In the genomic region with DNA sequence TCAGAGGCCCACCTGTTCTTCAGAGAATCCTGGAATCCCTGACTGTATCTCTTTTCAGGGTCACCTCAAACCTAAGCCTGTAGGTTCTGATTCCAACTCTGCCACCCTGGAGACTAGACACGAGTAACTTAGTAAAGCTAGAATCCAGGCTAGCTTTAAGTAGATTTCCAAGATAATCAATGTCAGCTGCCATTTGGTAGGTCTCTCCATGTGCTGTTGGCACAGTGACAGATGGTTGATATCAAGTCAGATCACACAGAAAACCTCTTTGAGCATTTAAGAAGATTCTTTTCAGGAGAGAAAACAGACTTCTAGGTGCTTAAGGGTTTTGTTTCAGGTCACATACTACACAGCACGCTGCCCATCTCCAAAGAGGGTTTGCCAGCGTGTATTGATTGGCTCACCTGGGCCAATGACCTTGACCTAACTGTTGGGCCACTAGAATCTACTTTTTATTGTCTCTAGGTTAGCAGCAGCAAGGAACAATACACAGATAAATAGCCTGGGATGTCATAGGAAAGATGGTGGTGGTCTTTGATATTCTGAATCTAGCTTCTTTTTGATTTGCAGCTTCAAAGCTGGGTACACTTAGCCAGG, we compare ENCODE assay signal across 9 mouse cellular contexts. TPM values are rescaled to one million over a fixed set of nuclear protein-coding genes. Genes with fewer than 3 reads are reported as not detected.
DNase-seq lines count a peak whose midpoint lies in the region; ATAC-seq and TF ChIP-seq lines count a peak whose summit lies in the region.
"Had no signal": no experiment of that assay in that cellular context is flagged by ENCODE, and none has a peak within 500 bp of the region (broad histone marks: within the 10 kb centered on the region; RNA-seq: fewer than 3 reads in every experiment).

A gene (minus strand): TSS at position 94 of the 597 bp plus-strand sequence.

- no peak for ATAC-seq in kidney, embryonic 16.5 days (ENCODE audit: low FRiP score, low TSS enrichment)
- no peak for ATAC-seq in hindbrain, embryonic 14.5 days (ENCODE audit: low FRiP score)
- no peak for ATAC-seq in midbrain, postnatal 0 days (ENCODE audit: low FRiP score)
- ATAC-seq in CD4-positive, CD25-positive, alpha-beta regulatory T cell, adult 4 months = no peak

- intact Hi-C loops in gastrocnemius, postnatal 14 days (cut with DNase I; ENCODE audit: low total_unique reads) = no loop called here

- no peak for DNase-seq in kidney, postnatal 4 days
- no peak for DNase-seq in adrenal gland, postnatal 36 days
- no peak for DNase-seq in hindbrain, embryonic 14.5 days (ENCODE audit: low spot score)
- no peak for DNase-seq in midbrain, postnatal 0 days (ENCODE audit: low spot score)
- DNase-seq in embryo, embryonic 9.5 days (ENCODE audit: extremely low spot score) = no peak
- DNase-seq in gastrocnemius, postnatal 14 days = no peak
- DNase-seq: right cerebral cortex, postnatal 4 days had no signal

- H3K4me1 ChIP-seq in kidney, embryonic 16.5 days (ENCODE audit: insufficient read depth, low read length) = peaks cover 20% of the 10 kb centered on the region; the same call in 1 of the 2 replicates
- H3K4me1 ChIP-seq in hindbrain, embryonic 14.5 days (replicated peaks; ENCODE audit: control insufficient read depth, insufficient read depth, low read length) = 0 out of 2 replicates have a peak, but pooled peaks cover 7% of the 10 kb centered on the region
- peaks cover 6% of the 10 kb centered on the region; the same call in 1 of the 2 replicates for H3K4me1 ChIP-seq in midbrain, postnatal 0 days (ENCODE audit: insufficient read depth, low read length)

- no peak for TF ChIP-seq CTCF in midbrain, postnatal 0 days (IDR thresholded peaks at IDR 0.05)

- H3K27me3 ChIP-seq in kidney, embryonic 16.5 days (ENCODE audit: insufficient read depth, low read length) = no peaks in the 10 kb centered on the region
- H3K27me3 ChIP-seq in hindbrain, embryonic 14.5 days (ENCODE audit: control insufficient read depth, insufficient read depth, low read length) = no peaks in the 10 kb centered on the region
- no peaks in the 10 kb centered on the region for H3K27me3 ChIP-seq in midbrain, postnatal 0 days (ENCODE audit: insufficient read depth, low read length)

- peak within 1 kb of the TSS; percentile 84 for H3K27ac ChIP-seq in kidney, embryonic 16.5 days (ENCODE audit: low read length)
- H3K27ac ChIP-seq in hindbrain, embryonic 14.5 days = 0 out of 2 replicates have a peak within 1 kb of the TSS, but pooled peaks have one; percentile 68
- peak within 1 kb of the TSS; percentile 62 for H3K27ac ChIP-seq in midbrain, postnatal 0 days (ENCODE audit: low read depth, low read length)

- H3K36me3 ChIP-seq in kidney, embryonic 16.5 days (ENCODE audit: insufficient read depth, low read length) = peaks cover 23% of the 10 kb centered on the region
- H3K36me3 ChIP-seq in hindbrain, embryonic 14.5 days (replicated peaks; ENCODE audit: control insufficient read depth, insufficient read depth) = peaks cover 16% of the 10 kb centered on the region
- peaks cover 12% of the 10 kb centered on the region for H3K36me3 ChIP-seq in midbrain, postnatal 0 days (ENCODE audit: insufficient read depth, low read length)

- WGBS in kidney, embryonic 16.5 days = 83% methylated on average over 3 of the region's 3 CpGs
- 81% methylated on average over 3 of the region's 3 CpGs for WGBS in hindbrain, embryonic 14.5 days
- 85% methylated on average over 3 of the region's 3 CpGs for WGBS in midbrain, postnatal 0 days

- H3K4me3 ChIP-seq in kidney, embryonic 16.5 days (ENCODE audit: low read length) = peak within 1 kb of the TSS; percentile 84
- peak within 1 kb of the TSS; percentile 78 for H3K4me3 ChIP-seq in hindbrain, embryonic 14.5 days (replicated peaks; ENCODE audit: low read length)
- H3K4me3 ChIP-seq in midbrain, postnatal 0 days (ENCODE audit: low read depth, low read length) = peak within 1 kb of the TSS; percentile 68

- peak within 1 kb of the TSS; percentile 84 for H3K9ac ChIP-seq in kidney, embryonic 16.5 days (replicated peaks; ENCODE audit: low read length)
- peak within 1 kb of the TSS; percentile 83 for H3K9ac ChIP-seq in hindbrain, embryonic 14.5 days
- H3K9ac ChIP-seq in midbrain, postnatal 0 days (replicated peaks; ENCODE audit: low read length, poor library complexity, severe bottlenecking) = peak within 1 kb of the TSS; percentile 60

- no peaks in the 10 kb centered on the region for H3K9me3 ChIP-seq in kidney, embryonic 16.5 days (ENCODE audit: low read length)
- H3K9me3 ChIP-seq in hindbrain, embryonic 14.5 days (ENCODE audit: control insufficient read depth, low read length) = no peaks in the 10 kb centered on the region
- H3K9me3 ChIP-seq in midbrain, postnatal 0 days (ENCODE audit: low read length) = no peaks in the 10 kb centered on the region

- H3K4me2 ChIP-seq in kidney, embryonic 16.5 days (replicated peaks; ENCODE audit: low read depth, low read length) = peak within 1 kb of the TSS; percentile 68
- peak within 1 kb of the TSS; percentile 55 for H3K4me2 ChIP-seq in hindbrain, embryonic 14.5 days (replicated peaks)
- H3K4me2 ChIP-seq in midbrain, postnatal 0 days (ENCODE audit: low read depth, low read length, poor library complexity, severe bottlenecking) = peak within 1 kb of the TSS; percentile 55

RNA-seq across cellular contexts. Expression of the gene that starts here (rescaled TPM):
- 17.3 and 20.6 TPM in 2 replicates for polyA plus RNA-seq in kidney, embryonic 16.5 days (2015; fragmentation: Nextera tagmentation; extraction: Ambion mirVana)
- 10 to 100 TPM; 12.3 to 15.6 TPM for total RNA-seq in adrenal gland, postnatal 36 days (2021)
- polyA plus RNA-seq in hindbrain, embryonic 14.5 days (2014; fragmentation: Nextera tagmentation; extraction: Ambion mirVana) = 11.7 and 13.3 TPM in 2 replicates
- total RNA-seq in midbrain, postnatal 0 days (2014; rRNA removed) = 2.9 and 5.3 TPM in 2 replicates
- 4.9 and 5.3 TPM in 2 replicates for polyA plus RNA-seq in midbrain, postnatal 0 days (2015; fragmentation: Nextera tagmentation; extraction: Ambion mirVana)
- polyA plus RNA-seq in CD4-positive, CD25-positive, alpha-beta regulatory T cell, adult 4 months (2017; shearing (Covaris generic)) = 1 to 10 TPM in 1 of 2 experiments, under 1 TPM in 1; 0.81 to 1.3 TPM
- total RNA-seq in gastrocnemius, postnatal 14 days (2021) = 1 to 10 TPM; 3.1 to 3.5 TPM
